Mouse (Mus musculus): ENCODE data around the gene Lkaaear1.

DNA sequence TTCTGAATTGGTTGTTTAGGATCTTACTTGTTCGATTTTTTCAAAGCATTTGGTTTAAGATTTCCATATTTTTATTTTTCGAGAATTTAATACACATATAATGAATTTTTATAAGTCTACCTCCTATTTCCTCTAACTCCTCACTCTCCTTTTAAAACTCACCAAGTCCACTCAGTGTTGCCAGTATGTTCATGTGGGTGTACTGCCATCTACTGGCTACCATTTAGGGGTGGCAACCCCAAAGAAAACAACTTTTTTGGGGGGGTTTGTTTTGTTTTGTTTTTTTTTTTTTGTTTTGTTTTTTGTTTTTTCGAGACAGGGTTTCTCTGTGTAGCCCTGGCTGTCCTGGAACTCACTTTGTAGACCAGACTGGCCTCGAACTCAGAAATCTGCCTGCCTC lies 8.4 kb upstream of the Lkaaear1 start:
- TF ChIP-seq CTCF (IDR thresholded peaks at IDR 0.05; ENCODE audit: low read depth, low read length) (no peak), POLR2A (IDR thresholded peaks at IDR 0.05; ENCODE audit: extremely low read depth, insufficient read depth, low read length) (no peak)
